Mouse (Mus musculus) forebrain, embryonic 16.5 days (tissue): ENCODE data around the gene Clec1b. TPM values are rescaled to one million over a fixed set of nuclear protein-coding genes. Genes with fewer than 3 reads are reported as not detected.
A peak's percentile ranks its signal among the peaks of the same experiment; 100 is the strongest.

Source experiments
- ATAC-seq: fragments of 200-750 bp; cut with Nextera tagmentation; 2 replicates; pipeline ENCODE4 v1.8.0; 2017; ENCODE audit warnings: mild to moderate bottlenecking, moderate library complexity
- H3K27ac ChIP-seq: fragments of 300-500 bp; sonication (generic); 2 replicates; pipeline ENCODE4 v1.5.1; 2014; ENCODE audit warnings: low read length, control low read depth
- H3K27me3 ChIP-seq: fragments of 300-500 bp; sonication (generic); replicated peaks from 2 replicates; pipeline ENCODE4 v1.6.1; 2014; ENCODE audit warnings: low read length; ENCODE audit not compliant: control insufficient read depth, insufficient read depth
- H3K36me3 ChIP-seq: fragments of 300-500 bp; sonication (generic); 2 replicates; pipeline ENCODE4 v1.6.1; 2014; ENCODE audit not compliant: control insufficient read depth, insufficient read depth
- H3K4me1 ChIP-seq: fragments of 300-500 bp; sonication (generic); replicated peaks from 2 replicates; pipeline ENCODE4 v1.6.1; 2014; ENCODE audit warnings: low read length; ENCODE audit not compliant: control insufficient read depth, insufficient read depth
- H3K4me2 ChIP-seq: fragments of 300-500 bp; sonication (generic); 2 replicates; pipeline ENCODE4 v1.6.1; 2014; ENCODE audit warnings: mild to moderate bottlenecking, low read length, control low read depth
- H3K4me3 ChIP-seq: fragments of 300-500 bp; sonication (generic); replicated peaks from 2 replicates; pipeline ENCODE4 v1.5.1; 2014; ENCODE audit warnings: mild to moderate bottlenecking, low read length, control low read depth
- H3K9ac ChIP-seq: fragments of 300-500 bp; sonication (generic); replicated peaks from 2 replicates; pipeline ENCODE4 v1.6.1; 2014; ENCODE audit warnings: low read depth, low read length, control low read depth
- H3K9me3 ChIP-seq: fragments of 300-500 bp; sonication (generic); 2 replicates; pipeline ENCODE4 v1.6.1; 2016; ENCODE audit warnings: low read length; ENCODE audit not compliant: control insufficient read depth
- WGBS: fragments of 180-500 bp; shearing (Covaris S2); extraction: QIAGEN DNeasy Blood & Tissue Kit; methylation state at CpG from one replicate; pipeline ENCODE4 v1.1.7; 2014; 5-methylcytosine and 5-hydroxymethylcytosine counted together
- polyA plus RNA-seq: library from polyadenylated mRNA; unstranded; fragments of >200 nt; fragmentation: Nextera tagmentation; extraction: Ambion mirVana; gene quantifications from 2 replicates; pipeline ENCODE4 v1.2.1, GENCODE M21; 2015

Clec1b gene
- polyA plus RNA-seq, 1 experiment from 2014 or later = 0.86 TPM

DNA sequence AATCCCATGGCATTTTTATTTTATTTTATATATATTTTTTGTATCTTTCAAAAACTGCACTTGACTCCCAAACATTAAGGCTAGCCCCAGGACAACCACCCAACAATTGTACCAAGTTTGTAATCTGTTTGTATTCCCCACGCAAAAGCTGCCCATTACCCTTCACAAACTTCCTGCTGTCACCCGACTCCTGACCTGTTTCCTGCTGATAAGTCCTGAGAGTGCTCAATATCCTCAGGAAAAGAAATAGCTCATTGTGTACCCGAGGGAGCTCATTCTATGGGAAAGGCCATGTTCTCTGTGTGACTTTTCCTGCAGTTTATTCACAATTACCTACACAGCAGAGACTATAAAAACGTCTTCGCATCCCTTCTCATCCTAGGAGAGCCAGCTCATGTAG is 28.7 kb downstream of the Clec1b start:
- no peaks in the 10 kb centered on the region for H3K27me3 ChIP-seq
- no peak for ATAC-seq
- H3K36me3 ChIP-seq = no peaks in the 10 kb centered on the region
- H3K9me3 ChIP-seq = no peaks in the 10 kb centered on the region
- no peaks in the 10 kb centered on the region for H3K4me1 ChIP-seq
- no peak overlapping the region for H3K4me2 ChIP-seq
- H3K4me3 ChIP-seq = no peak overlapping the region
- no peak overlapping the region for H3K9ac ChIP-seq
- H3K27ac ChIP-seq = no peak overlapping the region
- WGBS = 33% methylated on average over 5 of the region's 5 CpGs

DNA sequence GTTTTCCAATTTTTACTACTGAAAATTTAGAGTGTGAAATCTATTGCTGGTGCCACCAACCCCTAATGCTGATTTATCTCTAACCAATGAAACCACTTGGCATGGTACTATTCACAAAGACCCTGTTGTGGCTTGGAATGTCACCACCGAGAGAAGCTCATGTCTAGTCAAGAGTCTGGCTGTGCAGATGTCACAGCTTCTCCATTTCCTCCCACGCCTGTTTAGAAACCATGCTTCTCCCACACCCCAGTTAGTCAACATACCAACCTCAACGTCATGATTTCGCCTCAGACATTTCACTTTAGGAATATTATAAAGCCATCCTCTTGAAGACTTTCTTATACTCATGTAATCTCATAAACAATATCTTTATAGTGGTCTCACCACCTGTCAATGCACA is 30.2 kb downstream of the Clec1b start:
- no peak overlapping the region for H3K4me3 ChIP-seq
- H3K36me3 ChIP-seq = no peaks in the 10 kb centered on the region
- no peaks in the 10 kb centered on the region for H3K4me1 ChIP-seq
- 85% methylated on average over 4 of the region's 4 CpGs for WGBS
- no peaks in the 10 kb centered on the region for H3K9me3 ChIP-seq
- ATAC-seq = no peak
- no peak overlapping the region for H3K9ac ChIP-seq
- no peak overlapping the region for H3K4me2 ChIP-seq
- H3K27ac ChIP-seq = no peak overlapping the region
- H3K27me3 ChIP-seq = no peaks in the 10 kb centered on the region

DNA sequence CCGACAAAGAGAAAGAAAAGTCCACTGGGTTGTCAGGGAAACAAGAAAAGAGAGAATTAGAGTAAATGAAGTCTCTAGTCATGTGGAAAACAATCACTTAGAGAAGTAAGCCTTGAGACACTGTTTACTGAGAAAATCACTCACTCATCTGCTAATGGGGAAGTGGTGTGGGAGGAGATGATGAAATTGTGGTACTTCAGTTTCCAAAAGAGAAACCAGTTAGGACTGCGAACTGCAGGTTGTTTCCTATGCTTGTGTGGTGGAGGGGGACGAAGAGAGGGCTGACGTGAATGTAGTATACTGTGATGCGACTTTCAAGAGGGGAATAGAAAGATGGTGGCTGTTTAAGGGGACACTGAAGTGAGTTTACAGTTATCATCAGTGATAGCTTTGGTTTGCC is 37.1 kb downstream of the Clec1b start:
- Histone ChIP-seq H3K27ac (no peak overlapping the region), H3K27me3 (no peaks in the 10 kb centered on the region), H3K36me3 (no peaks in the 10 kb centered on the region), H3K4me2 (no peak overlapping the region), H3K4me1 (no peaks in the 10 kb centered on the region), H3K9me3 (no peaks in the 10 kb centered on the region), H3K9ac (no peak overlapping the region), H3K4me3 (no peak overlapping the region)
- ATAC-seq = no peak
- WGBS = 46% methylated on average over 5 of the region's 5 CpGs

DNA sequence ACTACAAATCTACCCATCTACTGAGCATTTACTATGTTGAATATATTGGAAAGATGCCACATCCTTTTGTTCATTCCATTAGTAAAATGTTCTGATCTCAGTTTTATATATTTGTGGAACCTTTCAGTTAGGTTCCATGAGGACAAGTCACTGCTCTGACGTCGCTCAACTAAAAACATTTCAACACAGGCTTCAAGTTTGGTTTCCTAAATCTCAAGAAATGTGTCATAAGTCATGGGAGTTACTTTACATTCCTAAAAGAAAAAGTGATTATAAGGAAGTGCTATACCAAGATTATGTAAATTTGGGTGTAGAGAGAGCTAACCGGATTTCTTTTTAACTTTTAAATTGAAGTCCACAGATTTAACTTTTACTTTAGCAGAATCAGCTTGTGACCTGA is 38.9 kb downstream of the Clec1b start:
- no peak for ATAC-seq

DNA sequence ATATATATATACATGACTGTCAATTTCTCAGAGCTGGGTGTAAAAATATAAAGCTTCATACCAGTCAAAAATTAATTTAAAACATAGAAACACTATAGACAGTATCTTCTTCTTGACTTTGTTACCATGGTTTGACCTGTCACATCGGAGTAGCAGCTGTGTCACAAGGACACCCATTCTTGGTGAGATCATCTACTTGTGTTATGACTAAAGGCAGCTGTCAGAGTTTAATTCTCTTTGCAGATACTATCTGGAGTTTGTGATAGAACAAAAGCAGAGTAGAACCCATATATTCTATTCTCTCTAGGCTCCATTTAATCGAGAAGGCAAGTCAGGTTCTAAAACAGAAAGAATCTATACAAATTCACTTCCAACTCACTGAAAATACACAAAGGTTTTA is 40.9 kb downstream of the Clec1b start:
- Histone ChIP-seq H3K4me3 (no peak overlapping the region), H3K4me2 (no peak overlapping the region), H3K27ac (no peak overlapping the region), H3K9ac (no peak overlapping the region), H3K9me3 (no peaks in the 10 kb centered on the region), H3K27me3 (no peaks in the 10 kb centered on the region), H3K4me1 (no peaks in the 10 kb centered on the region), H3K36me3 (no peaks in the 10 kb centered on the region)
- WGBS = 90% methylated on average over 2 of the region's 2 CpGs
- ATAC-seq = no peak

More for the DNA sequence above, 38.9 kb downstream of the Clec1b start:
- H3K4me1 ChIP-seq = no peaks in the 10 kb centered on the region
- no peaks in the 10 kb centered on the region for H3K9me3 ChIP-seq
- no peak overlapping the region for H3K4me2 ChIP-seq
- no peak overlapping the region for H3K27ac ChIP-seq
- no peak overlapping the region for H3K9ac ChIP-seq
- no peak overlapping the region for H3K4me3 ChIP-seq
- H3K36me3 ChIP-seq = no peaks in the 10 kb centered on the region
- H3K27me3 ChIP-seq = no peaks in the 10 kb centered on the region
- 88% methylated on average over 3 of the region's 3 CpGs for WGBS

DNA sequence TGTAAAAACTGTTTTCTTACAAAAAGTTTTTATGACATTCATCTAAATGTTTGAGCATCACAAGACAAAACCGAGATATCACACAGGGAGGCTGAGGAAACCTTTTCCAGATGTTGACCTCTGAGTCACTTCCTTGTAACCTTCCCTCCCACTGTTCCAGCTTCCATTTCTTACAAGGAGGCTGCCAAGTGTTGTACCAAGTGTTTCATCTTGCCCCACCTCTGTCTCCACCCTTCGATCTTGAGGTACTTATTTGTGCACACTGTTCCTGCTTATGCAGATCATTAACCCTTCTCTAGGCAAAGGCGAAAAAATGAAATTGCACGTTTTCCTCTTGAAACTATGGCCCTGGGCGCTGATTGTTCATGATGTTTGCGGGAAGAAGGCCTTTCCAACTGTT is 52.6 kb downstream of the Clec1b start:
- Histone ChIP-seq H3K4me3 (no peak overlapping the region), H3K9me3 (no peaks in the 10 kb centered on the region), H3K4me2 (no peak overlapping the region), H3K9ac (no peak overlapping the region), H3K36me3 (no peaks in the 10 kb centered on the region), H3K27me3 (no peaks in the 10 kb centered on the region), H3K4me1 (no peaks in the 10 kb centered on the region), H3K27ac (no peak overlapping the region)
- ATAC-seq = no peak
- WGBS = 81% methylated on average over 6 of the region's 6 CpGs

DNA sequence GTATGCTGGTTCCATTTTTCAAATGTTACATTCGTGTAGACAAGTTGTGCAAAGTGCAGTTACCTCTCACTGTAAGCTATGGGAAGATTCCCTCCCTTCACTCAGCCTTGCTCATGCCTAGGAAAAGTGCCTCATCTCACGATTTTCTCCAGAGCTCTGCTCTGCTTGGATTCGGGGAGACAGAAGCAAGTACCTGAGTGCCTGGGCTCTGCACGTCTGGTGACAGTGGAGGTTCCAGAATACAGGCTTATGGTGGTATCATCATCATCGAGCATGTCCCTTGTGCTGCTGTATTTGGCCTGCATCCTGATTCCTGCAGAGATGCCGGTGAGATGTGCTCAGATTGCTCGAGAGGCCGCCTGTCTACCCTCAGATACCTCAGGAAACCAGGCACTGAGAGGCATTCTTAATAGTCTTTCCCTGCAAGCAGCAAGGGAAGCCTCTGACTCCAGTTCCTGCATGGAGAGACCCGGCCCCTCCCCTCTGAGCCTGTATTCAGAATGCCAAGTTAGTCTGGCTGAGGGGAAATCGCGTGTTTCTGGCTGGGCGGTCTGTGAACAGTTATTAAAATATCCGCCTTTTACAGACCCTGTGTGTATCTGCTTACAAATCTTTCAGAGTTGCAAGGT is 54.4 kb downstream of the Clec1b start, which contains the start of gene Clec1a:
Gene Clec1a (minus strand): TSS at position 590 of the 629 bp plus-strand sequence.
- no peak within 1 kb of the TSS for H3K4me2 ChIP-seq
- 0 out of 2 replicates have a peak, but pooled peaks have one; percentile 33 for ATAC-seq
- no peaks in the 10 kb centered on the region for H3K27me3 ChIP-seq
- H3K9ac ChIP-seq = no peak within 1 kb of the TSS
- no peak within 1 kb of the TSS for H3K27ac ChIP-seq
- H3K9me3 ChIP-seq = no peaks in the 10 kb centered on the region
- 60% methylated on average over 13 of the region's 13 CpGs for WGBS
- no peak within 1 kb of the TSS for H3K4me3 ChIP-seq
- no peaks in the 10 kb centered on the region for H3K4me1 ChIP-seq
- H3K36me3 ChIP-seq = no peaks in the 10 kb centered on the region

Other genes with a start within 250 kb of the Clec1b start
- 0.18 and 0.40 TPM in 2 replicates for gene Clec2d, start 216.7 kb upstream of the Clec1b start, polyA plus RNA-seq
- not detected in 2 replicates for gene Cd69, start 121.9 kb upstream of the Clec1b start, polyA plus RNA-seq
- gene 4922502D21Rik, start 65.5 kb upstream of the Clec1b start, polyA plus RNA-seq = not detected in 2 replicates
- gene Clec12a, start 54.6 kb upstream of the Clec1b start, polyA plus RNA-seq = 0.18 and 0.27 TPM in 2 replicates
- not detected in 2 replicates for gene Clec12b, start 11.4 kb upstream of the Clec1b start, polyA plus RNA-seq
- 0.19 TPM in 1 of 2 replicates, not detected in the other for gene Clec9a, start 11.6 kb downstream of the Clec1b start, polyA plus RNA-seq
- 0.80 and 0.84 TPM in 2 replicates for gene Clec1a, start 54.7 kb downstream of the Clec1b start, polyA plus RNA-seq
- not detected in 2 replicates for gene Olr1, start 109.9 kb downstream of the Clec1b start, polyA plus RNA-seq
- gene Tmem52b, start 115.3 kb downstream of the Clec1b start, polyA plus RNA-seq = 0.09 TPM in 1 of 2 replicates, not detected in the other
- 203 and 217 TPM in 2 replicates for gene Gabarapl1, start 135.9 kb downstream of the Clec1b start, polyA plus RNA-seq
- not detected in 2 replicates for gene Klre1, start 180.6 kb downstream of the Clec1b start, polyA plus RNA-seq
- not detected in 2 replicates for gene Klrd1, start 194.5 kb downstream of the Clec1b start, polyA plus RNA-seq
- 0.25 TPM in 1 of 2 replicates, not detected in the other for gene Klrk1, start 226.6 kb downstream of the Clec1b start, polyA plus RNA-seq
- not detected in 2 replicates for gene Klrc3, start 246.0 kb downstream of the Clec1b start, polyA plus RNA-seq